Mouse (Mus musculus) G1E (cell line): ENCODE measurements around the gene Ptgr1. TPM values are rescaled to one million over a fixed set of nuclear protein-coding genes. Genes with fewer than 3 reads are reported as not detected.

ENCODE experiments used
- ATAC-seq: 2 replicates; pipeline ENCODE4 v1.8.0; 2016; ENCODE audit warnings: mild to moderate bottlenecking; ENCODE audit not compliant: insufficient number of reproducible peaks, poor library complexity, low FRiP score, severe bottlenecking; ENCODE audit errors: extremely low read depth
- DNase-seq: peaks from one replicate; pipeline ENCODE4 v3.0.0; 2012; ENCODE audit warnings: low spot score
- H3K27me3 ChIP-seq: 2 replicates; pipeline ENCODE4 v1.6.1; 2012; ENCODE audit warnings: mild to moderate bottlenecking, low read length, inconsistent platforms; ENCODE audit not compliant: insufficient read depth
- H3K36me3 ChIP-seq: replicated peaks from 2 replicates; pipeline ENCODE3; 2012; ENCODE audit warnings: mild to moderate bottlenecking, inconsistent platforms
- H3K4me1 ChIP-seq: 2 replicates; pipeline ENCODE4 v1.6.1; 2012; ENCODE audit warnings: low read depth, low read length, inconsistent platforms, mixed read lengths; ENCODE audit not compliant: insufficient read depth
- H3K4me3 ChIP-seq: 2 replicates; pipeline ENCODE4 v1.5.1; 2012; ENCODE audit warnings: low read depth, mild to moderate bottlenecking, inconsistent platforms, low read length, moderate library complexity, mixed read lengths
- H3K9me3 ChIP-seq: replicated peaks from 2 replicates; pipeline ENCODE4 v1.6.1; 2012; ENCODE audit warnings: inconsistent platforms
- CTCF ChIP-seq: IDR thresholded peaks from 2 replicates; pipeline ENCODE4 v1.5.1; 2012; ENCODE audit warnings: low read depth, low read length, inconsistent platforms, mixed read lengths
- GATA1 ChIP-seq: IDR thresholded peaks from 2 replicates; pipeline ENCODE4 v1.6.1; 2012; ENCODE audit warnings: borderline replicate concordance, low read length, inconsistent platforms, mixed read lengths
- GATA2 ChIP-seq: IDR thresholded peaks from 2 replicates; pipeline ENCODE4 v1.6.1; 2012; ENCODE audit warnings: low read depth, low read length, inconsistent platforms, borderline replicate concordance
- POLR2AphosphoS5 ChIP-seq: IDR thresholded peaks from 2 replicates; pipeline ENCODE4 v1.6.1; 2012; ENCODE audit warnings: low read depth, low read length, inconsistent platforms; ENCODE audit not compliant: insufficient replicate concordance
- TAL1 ChIP-seq: conservative IDR thresholded peaks from 2 replicates; pipeline ENCODE4 v1.6.1; 2012; ENCODE audit warnings: low read depth, low read length, inconsistent platforms, mixed read lengths
- polyA plus RNA-seq: library from polyadenylated mRNA; stranded (reverse); fragments of >175 nt; gene quantifications from 2 replicates; pipeline ENCODE4 v1.2.3, GENCODE M21; 2012
- total RNA-seq, 2 experiments: library from RNA; stranded (forward) in 1 of 2; stranded (reverse) in 1 of 2; fragments of 200-1000 nt in 1 of 2; fragments of >200 nt in 1 of 2; fragmentation: Nextera tagmentation in 1 of 2; gene quantifications; 2 replicates each; pipeline ENCODE4 v1.2.3; 2014 to 2017

Gene Ptgr1
- total and polyA plus RNA-seq, 3 experiments: 0.42 to 14.5 (median 5.0) TPM

GRCm38 (mm10) chr4:58935846-58936245, 51.1 kb downstream of the Ptgr1 start:
- H3K36me3 ChIP-seq: no peaks in the 10 kb centered on the region
- peaks cover 4% of the 10 kb centered on the region; the same call in 1 of the 2 replicates for H3K4me1 ChIP-seq
- no peak for DNase-seq
- no peaks in the 10 kb centered on the region for H3K9me3 ChIP-seq
- TF ChIP-seq GATA1 (no peak), TAL1 (no peak), POLR2AphosphoS5 (no peak), GATA2 (no peak), CTCF (no peak)
- ATAC-seq: no peak
- no peak overlapping the region for H3K4me3 ChIP-seq
- peaks cover 45% of the 10 kb centered on the region for H3K27me3 ChIP-seq

GRCm38 (mm10) chr4:58934746-58935476, 52.0 kb downstream of the Ptgr1 start:
- H3K9me3 ChIP-seq: no peaks in the 10 kb centered on the region
- no peak overlapping the region for H3K4me3 ChIP-seq
- H3K4me1 ChIP-seq: peaks cover 4% of the 10 kb centered on the region; the same call in 1 of the 2 replicates
- no peaks in the 10 kb centered on the region for H3K36me3 ChIP-seq
- H3K27me3 ChIP-seq: peaks cover 44% of the 10 kb centered on the region
- TF ChIP-seq GATA2: no peak
- no peak for TF ChIP-seq POLR2AphosphoS5
- TF ChIP-seq CTCF: no peak
- TF ChIP-seq GATA1: no peak
- TF ChIP-seq TAL1: no peak
- ATAC-seq (peak; percentile 28; the same call in 1 of the 2 replicates), DNase-seq (no peak)

- H3K36me3 ChIP-seq: no peaks in the 10 kb centered on the region
- DNase-seq (no peak), ATAC-seq (no peak)
- no peaks in the 10 kb centered on the region for H3K9me3 ChIP-seq
- no peak overlapping the region for H3K4me3 ChIP-seq
- no peak for TF ChIP-seq TAL1
- no peak for TF ChIP-seq CTCF
- TF ChIP-seq GATA2: no peak
- TF ChIP-seq POLR2AphosphoS5: no peak
- TF ChIP-seq GATA1: no peak
- peaks cover 4% of the 10 kb centered on the region; the same call in 1 of the 2 replicates for H3K4me1 ChIP-seq
- H3K27me3 ChIP-seq: peaks cover 42% of the 10 kb centered on the region
Measured at GRCm38 (mm10) chr4:58934308-58934707, 52.6 kb downstream of the Ptgr1 start.

GRCm38 (mm10) chr4:58932541-58932940, 54.4 kb downstream of the Ptgr1 start:
- H3K36me3 ChIP-seq: no peaks in the 10 kb centered on the region
- no peaks in the 10 kb centered on the region for H3K9me3 ChIP-seq
- no peak overlapping the region for H3K4me3 ChIP-seq
- no peak for ATAC-seq
- H3K4me1 ChIP-seq: peaks cover 4% of the 10 kb centered on the region; the same call in 1 of the 2 replicates
- no peak for TF ChIP-seq POLR2AphosphoS5
- no peak for TF ChIP-seq CTCF
- no peak for TF ChIP-seq GATA1
- TF ChIP-seq GATA2: no peak
- TF ChIP-seq TAL1: no peak
- H3K27me3 ChIP-seq: peaks cover 42% of the 10 kb centered on the region
- DNase-seq: no peak

GRCm38 (mm10) chr4:58927661-58928060, 59.3 kb downstream of the Ptgr1 start:
- TF ChIP-seq TAL1: no peak
- TF ChIP-seq CTCF: peak; percentile 74
- Histone ChIP-seq H3K4me3 (no peak overlapping the region), H3K36me3 (no peaks in the 10 kb centered on the region), H3K4me1 (peaks cover 8% of the 10 kb centered on the region), H3K9me3 (no peaks in the 10 kb centered on the region), H3K27me3 (peaks cover 41% of the 10 kb centered on the region)
- no peak for ATAC-seq
- DNase-seq: no peak

GRCm38 (mm10) chr4:58926120-58926519, 60.8 kb downstream of the Ptgr1 start:
- Histone ChIP-seq H3K4me3 (no peak overlapping the region), H3K27me3 (peaks cover 35% of the 10 kb centered on the region), H3K4me1 (peaks cover 8% of the 10 kb centered on the region), H3K9me3 (no peaks in the 10 kb centered on the region), H3K36me3 (no peaks in the 10 kb centered on the region)
- no peak for ATAC-seq
- DNase-seq: no peak
- no peak for TF ChIP-seq GATA1
- no peak for TF ChIP-seq POLR2AphosphoS5
- TF ChIP-seq GATA2: no peak
- no peak for TF ChIP-seq CTCF
- TF ChIP-seq TAL1: no peak
